Mouse (Mus musculus) kidney, embryonic 14.5 days (tissue): Measurements from ENCODE around the gene Col5a1. TPM values are rescaled to one million over a fixed set of nuclear protein-coding genes. Genes with fewer than 3 reads are reported as not detected.

Experiments used
- ATAC-seq: fragments of 200-750 bp; cut with Nextera tagmentation; 2 replicates; pipeline ENCODE4 v1.8.0; 2017; ENCODE audit warnings: moderate number of reproducible peaks, mild to moderate bottlenecking, moderate TSS enrichment, moderate library complexity; ENCODE audit not compliant: low FRiP score, low TSS enrichment
- H3K27ac ChIP-seq: fragments of 300-500 bp; sonication (generic); 2 replicates; pipeline ENCODE4 v1.5.1; 2014; ENCODE audit warnings: low read depth, mild to moderate bottlenecking, low read length, moderate library complexity, mixed read lengths
- H3K27me3 ChIP-seq: fragments of 300-500 bp; sonication (generic); 2 replicates; pipeline ENCODE4 v1.6.1; 2014; ENCODE audit warnings: mild to moderate bottlenecking, low read length; ENCODE audit not compliant: control insufficient read depth, insufficient read depth
- H3K36me3 ChIP-seq: fragments of 300-500 bp; sonication (generic); 2 replicates; pipeline ENCODE4 v1.6.1; 2014; ENCODE audit warnings: low read length, mixed read lengths; ENCODE audit not compliant: control insufficient read depth, insufficient read depth
- H3K4me1 ChIP-seq: fragments of 300-500 bp; sonication (generic); 2 replicates; pipeline ENCODE4 v1.6.1; 2014; ENCODE audit warnings: low read length, mixed read lengths; ENCODE audit not compliant: control insufficient read depth, insufficient read depth
- H3K4me2 ChIP-seq: fragments of 300-500 bp; sonication (generic); replicated peaks from 2 replicates; pipeline ENCODE4 v1.6.1; 2014; ENCODE audit warnings: low read depth, mild to moderate bottlenecking, low read length
- H3K4me3 ChIP-seq: fragments of 300-500 bp; sonication (generic); 2 replicates; pipeline ENCODE4 v1.5.1; 2014; ENCODE audit warnings: mild to moderate bottlenecking, low read length
- H3K9ac ChIP-seq: fragments of 300-500 bp; sonication (generic); 2 replicates; pipeline ENCODE4 v1.6.1; 2014; ENCODE audit warnings: low read depth, mild to moderate bottlenecking, low read length, moderate library complexity
- H3K9me3 ChIP-seq: fragments of 300-500 bp; sonication (generic); 2 replicates; pipeline ENCODE4 v1.6.1; 2016; ENCODE audit warnings: low read length; ENCODE audit not compliant: control insufficient read depth
- WGBS: fragments of 180-500 bp; shearing (Covaris S2); extraction: QIAGEN DNeasy Blood & Tissue Kit; methylation state at CpG from one replicate; pipeline ENCODE4 v1.1.7; 2014; 5-methylcytosine and 5-hydroxymethylcytosine counted together
- polyA plus RNA-seq: library from polyadenylated mRNA; unstranded; fragments of >200 nt; fragmentation: Nextera tagmentation; extraction: Ambion mirVana; gene quantifications from 2 replicates; pipeline ENCODE4 v1.2.1, GENCODE M21; 2014

The Col5a1 gene
- polyA plus RNA-seq, 1 experiment from 2014 or later = 42.3 TPM

DNA sequence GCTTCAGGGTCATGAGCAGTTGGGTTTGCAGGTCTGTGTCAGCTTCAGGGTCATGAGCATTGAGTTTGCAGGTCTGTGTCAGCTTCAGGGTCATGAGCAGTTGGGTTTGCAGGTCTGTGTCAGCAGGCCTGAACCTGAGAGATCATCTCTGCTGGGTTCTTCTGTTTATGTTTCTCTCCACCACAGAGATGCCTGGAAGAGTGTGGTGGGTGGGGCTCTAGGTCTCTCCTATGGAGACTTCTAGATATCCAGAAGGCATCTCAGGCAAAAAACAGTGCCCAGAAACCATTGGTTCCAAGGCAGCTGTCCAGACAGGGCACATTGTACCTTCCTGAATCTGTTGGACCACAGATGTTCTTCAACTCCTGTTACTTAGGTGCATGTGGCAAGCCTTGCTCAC is 96.9 kb downstream of the Col5a1 start:
- Histone ChIP-seq H3K27ac (no peak overlapping the region), H3K36me3 (peaks cover 16% of the 10 kb centered on the region; the same call in 1 of the 2 replicates), H3K4me1 (no peaks in the 10 kb centered on the region), H3K4me2 (no peak overlapping the region), H3K9ac (no peak overlapping the region), H3K4me3 (no peak overlapping the region), H3K9me3 (no peaks in the 10 kb centered on the region), H3K27me3 (no peaks in the 10 kb centered on the region)
- ATAC-seq = no peak

DNA sequence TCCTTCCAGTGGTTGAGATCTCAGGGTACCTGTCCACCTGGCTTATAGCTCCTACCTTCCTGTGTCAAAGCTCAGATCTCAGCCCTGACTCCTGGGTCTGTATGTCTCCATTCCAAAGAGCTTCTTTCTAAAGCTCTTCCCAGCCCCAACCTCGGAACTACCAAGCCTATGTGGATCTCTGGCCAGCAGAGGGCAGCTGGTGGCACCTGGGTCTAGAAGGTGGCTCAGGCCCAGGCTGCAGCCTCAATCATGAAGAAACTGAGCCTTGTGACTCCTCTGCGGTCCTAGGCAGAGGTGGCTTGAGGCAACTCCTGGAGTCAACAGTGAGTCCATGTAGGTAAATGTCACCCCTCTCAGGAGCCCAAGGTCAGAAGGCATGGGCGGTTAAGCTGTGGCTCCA is 97.7 kb downstream of the Col5a1 start:
- Histone ChIP-seq H3K27me3 (no peaks in the 10 kb centered on the region), H3K9ac (no peak overlapping the region), H3K27ac (no peak overlapping the region), H3K4me3 (no peak overlapping the region), H3K9me3 (no peaks in the 10 kb centered on the region), H3K36me3 (peaks cover 16% of the 10 kb centered on the region; the same call in 1 of the 2 replicates), H3K4me1 (peaks cover 3% of the 10 kb centered on the region; the same call in 1 of the 2 replicates), H3K4me2 (no peak overlapping the region)
- no peak for ATAC-seq
- WGBS = 49% methylated on average over 3 of the region's 3 CpGs

DNA sequence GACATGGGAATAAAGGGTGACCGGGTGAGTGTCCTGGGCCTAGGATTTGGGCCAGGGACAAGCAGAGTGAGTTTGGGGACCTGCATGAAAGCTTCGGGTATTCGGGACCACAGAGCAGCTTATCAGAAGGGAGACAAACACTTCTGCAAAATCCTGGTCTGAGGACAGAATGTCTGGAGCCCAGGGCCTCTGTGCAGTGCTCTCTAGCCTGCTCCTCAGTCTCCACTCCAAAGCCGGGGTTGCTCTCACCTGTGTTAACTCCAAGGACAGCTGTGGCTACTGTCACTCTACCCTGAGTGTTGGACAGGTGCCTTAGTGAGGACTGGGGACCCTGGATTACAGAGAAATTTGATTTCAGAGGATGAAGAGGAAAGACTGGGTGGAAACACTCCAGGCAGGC is 100.5 kb downstream of the Col5a1 start:
- Histone ChIP-seq H3K36me3 (peaks cover 14% of the 10 kb centered on the region; the same call in 1 of the 2 replicates), H3K4me2 (no peak overlapping the region), H3K4me3 (no peak overlapping the region), H3K27ac (no peak overlapping the region), H3K27me3 (no peaks in the 10 kb centered on the region), H3K9ac (no peak overlapping the region), H3K4me1 (peaks cover 4% of the 10 kb centered on the region; the same call in 1 of the 2 replicates), H3K9me3 (no peaks in the 10 kb centered on the region)
- no peak for ATAC-seq
- 94% methylated on average over 4 of the region's 4 CpGs for WGBS

DNA sequence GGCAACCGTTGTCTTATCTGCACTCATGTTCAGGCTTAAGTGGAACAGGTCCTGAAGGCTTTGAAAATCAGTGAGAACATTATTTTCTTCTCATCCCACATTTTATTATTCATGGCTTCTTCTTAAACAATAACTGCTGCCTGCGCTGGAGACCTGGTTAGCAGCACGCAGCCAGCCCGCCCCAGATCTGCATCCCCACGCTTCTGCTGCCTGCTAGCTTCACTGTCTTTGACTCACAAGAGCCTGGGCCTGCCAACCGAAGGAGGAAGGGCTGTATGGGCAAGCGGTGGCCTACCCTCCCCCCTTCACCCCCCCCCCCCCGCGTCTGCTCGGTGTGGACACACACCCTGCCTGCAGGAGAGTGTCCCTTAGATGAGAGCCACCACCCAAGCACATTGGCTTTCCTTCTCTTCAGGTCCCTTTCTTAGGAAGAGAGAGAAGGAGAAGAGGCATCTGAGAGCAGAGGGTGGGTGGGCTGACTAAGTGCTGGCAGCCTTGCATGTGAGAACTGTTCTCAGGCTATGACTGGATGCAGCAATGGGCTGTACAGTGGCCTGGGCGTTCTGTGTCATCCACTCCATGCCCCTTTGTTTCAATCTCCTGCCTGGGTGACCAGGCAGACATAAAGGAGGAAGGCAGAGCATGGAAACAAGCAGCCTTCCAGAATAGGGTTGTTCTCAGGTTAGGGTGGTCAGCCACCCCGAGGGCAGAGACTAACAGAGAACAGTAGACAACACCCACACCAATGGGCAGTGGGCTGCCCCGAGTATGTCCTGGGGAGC is 104.4 kb downstream of the Col5a1 start:
- WGBS = 82% methylated on average over 13 of the region's 13 CpGs
- Histone ChIP-seq H3K27ac (no peak overlapping the region), H3K9me3 (no peaks in the 10 kb centered on the region), H3K36me3 (peaks cover 23% of the 10 kb centered on the region; the same call in 1 of the 2 replicates), H3K4me3 (no peak overlapping the region), H3K27me3 (no peaks in the 10 kb centered on the region), H3K4me1 (peaks cover 4% of the 10 kb centered on the region; the same call in 1 of the 2 replicates), H3K9ac (no peak overlapping the region), H3K4me2 (no peak overlapping the region)
- no peak for ATAC-seq

DNA sequence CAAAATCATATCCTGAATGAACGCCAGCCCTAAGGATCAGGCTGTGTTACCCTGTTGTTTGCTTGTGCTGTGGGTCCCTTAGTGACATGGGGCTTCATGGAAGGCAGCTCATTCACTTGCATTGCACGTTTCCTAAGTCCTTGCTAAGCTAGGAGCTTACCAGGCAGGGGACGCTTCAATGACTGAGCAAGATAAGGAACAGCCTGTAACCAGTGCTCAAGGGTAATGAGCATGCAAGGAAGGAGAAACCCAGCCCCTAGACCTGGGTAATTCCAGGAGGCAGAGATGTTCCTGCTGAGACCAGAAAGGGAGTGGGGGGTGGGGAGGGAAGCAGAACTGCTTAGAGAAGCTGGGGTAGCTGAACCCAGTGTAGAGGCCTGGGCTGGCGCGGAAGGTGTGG is 107.2 kb downstream of the Col5a1 start:
- H3K27ac ChIP-seq = peak overlapping the region; percentile 51; the same call in 1 of the 2 replicates
- H3K27me3 ChIP-seq = no peaks in the 10 kb centered on the region
- H3K4me3 ChIP-seq = no peak overlapping the region
- H3K9ac ChIP-seq = no peak overlapping the region
- ATAC-seq = peak; percentile 75; the same call in 1 of the 2 replicates
- whole genome bisulfite sequencing = 62% methylated on average over 5 of the region's 5 CpGs
- no peak overlapping the region for H3K4me2 ChIP-seq
- peaks cover 15% of the 10 kb centered on the region; the same call in 1 of the 2 replicates for H3K36me3 ChIP-seq
- H3K9me3 ChIP-seq = no peaks in the 10 kb centered on the region
- peaks cover 4% of the 10 kb centered on the region; the same call in 1 of the 2 replicates for H3K4me1 ChIP-seq

DNA sequence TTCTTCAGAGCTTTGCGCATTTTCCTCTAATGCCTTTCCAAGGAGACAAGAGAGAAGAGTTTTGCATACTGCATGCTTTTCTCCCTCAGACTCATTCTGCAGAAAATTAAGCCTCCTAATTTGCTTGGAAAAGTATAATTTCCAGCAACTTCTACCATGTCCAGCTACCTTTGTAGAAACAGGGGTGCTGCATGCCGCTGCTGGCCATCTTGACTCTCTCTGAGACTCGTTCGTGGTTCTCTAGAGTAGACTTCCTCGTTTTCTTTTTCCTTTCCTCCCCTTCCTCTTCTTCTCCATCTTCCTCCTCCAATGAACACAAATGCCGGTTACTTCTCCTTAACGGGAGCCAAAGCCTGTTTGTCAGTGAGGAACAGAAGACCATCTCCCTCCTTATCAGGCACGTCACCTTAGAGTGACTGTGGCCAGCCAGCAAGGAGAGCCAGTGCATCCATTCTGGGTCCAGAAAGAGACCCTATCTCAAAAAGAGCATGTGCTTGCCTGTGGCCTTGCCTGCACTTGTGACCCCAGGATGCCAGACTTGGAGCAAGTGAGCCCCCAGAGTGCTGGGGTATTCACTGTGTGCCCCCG is 113.9 kb downstream of the Col5a1 start:
- Histone ChIP-seq H3K36me3 (peaks cover 15% of the 10 kb centered on the region; the same call in 1 of the 2 replicates), H3K4me2 (no peak overlapping the region), H3K9me3 (no peaks in the 10 kb centered on the region), H3K27ac (no peak overlapping the region), H3K4me1 (no peaks in the 10 kb centered on the region), H3K4me3 (no peak overlapping the region), H3K9ac (no peak overlapping the region), H3K27me3 (no peaks in the 10 kb centered on the region)
- WGBS = 91% methylated on average over 9 of the region's 9 CpGs
- no peak for ATAC-seq

DNA sequence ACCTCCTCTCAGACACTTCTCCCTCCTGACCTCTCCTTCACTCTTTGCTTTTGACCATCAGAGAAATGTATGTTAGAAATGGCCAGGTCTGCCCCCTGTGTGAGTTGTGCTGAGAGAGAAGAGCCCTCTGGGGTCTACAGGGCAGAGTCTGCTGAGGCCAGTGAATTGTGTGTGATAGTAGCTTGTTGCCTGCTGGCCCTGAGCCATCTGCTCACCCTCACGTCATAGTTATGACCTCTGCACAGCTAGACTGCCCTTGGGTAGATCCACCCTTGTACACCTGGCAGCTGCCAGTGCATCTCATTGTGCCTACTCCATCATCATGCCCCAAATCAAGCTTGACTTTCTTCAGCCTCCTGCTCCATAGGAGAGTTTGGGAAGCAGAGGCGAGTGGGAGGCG is 114.4 kb downstream of the Col5a1 start:
- no peaks in the 10 kb centered on the region for H3K27me3 ChIP-seq
- H3K9ac ChIP-seq = no peak overlapping the region
- H3K4me3 ChIP-seq = no peak overlapping the region
- H3K4me1 ChIP-seq = no peaks in the 10 kb centered on the region
- H3K9me3 ChIP-seq = no peaks in the 10 kb centered on the region
- no peak for ATAC-seq
- H3K4me2 ChIP-seq = no peak overlapping the region
- peaks cover 19% of the 10 kb centered on the region; the same call in 1 of the 2 replicates for H3K36me3 ChIP-seq
- WGBS = 76% methylated on average over 3 of the region's 3 CpGs
- H3K27ac ChIP-seq = no peak overlapping the region

DNA sequence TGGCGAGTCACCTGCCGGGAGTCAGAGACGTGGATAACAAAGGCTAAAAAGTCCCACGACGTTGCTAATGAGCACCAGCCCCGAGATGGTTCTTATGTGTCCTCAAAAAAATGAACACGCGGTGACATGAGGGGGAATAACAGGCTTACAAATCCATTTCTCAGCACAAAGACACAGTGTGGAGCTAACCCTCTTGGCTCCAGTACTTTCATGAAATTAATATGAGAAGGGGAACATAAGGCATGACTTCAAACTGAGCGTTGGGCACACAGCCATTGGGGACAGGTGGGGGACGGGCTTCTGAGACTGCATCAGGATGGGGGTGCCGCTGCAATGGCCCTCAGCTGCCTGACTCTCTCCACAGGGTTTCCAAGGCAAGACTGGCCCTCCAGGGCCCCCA is 115.0 kb downstream of the Col5a1 start:
- no peak for ATAC-seq
- H3K27ac ChIP-seq = no peak overlapping the region
- H3K27me3 ChIP-seq = no peaks in the 10 kb centered on the region
- no peak overlapping the region for H3K9ac ChIP-seq
- no peaks in the 10 kb centered on the region for H3K9me3 ChIP-seq
- H3K36me3 ChIP-seq = peaks cover 23% of the 10 kb centered on the region; the same call in 1 of the 2 replicates
- no peak overlapping the region for H3K4me3 ChIP-seq
- no peaks in the 10 kb centered on the region for H3K4me1 ChIP-seq
- WGBS = 90% methylated on average over 11 of the region's 11 CpGs
- no peak overlapping the region for H3K4me2 ChIP-seq

DNA sequence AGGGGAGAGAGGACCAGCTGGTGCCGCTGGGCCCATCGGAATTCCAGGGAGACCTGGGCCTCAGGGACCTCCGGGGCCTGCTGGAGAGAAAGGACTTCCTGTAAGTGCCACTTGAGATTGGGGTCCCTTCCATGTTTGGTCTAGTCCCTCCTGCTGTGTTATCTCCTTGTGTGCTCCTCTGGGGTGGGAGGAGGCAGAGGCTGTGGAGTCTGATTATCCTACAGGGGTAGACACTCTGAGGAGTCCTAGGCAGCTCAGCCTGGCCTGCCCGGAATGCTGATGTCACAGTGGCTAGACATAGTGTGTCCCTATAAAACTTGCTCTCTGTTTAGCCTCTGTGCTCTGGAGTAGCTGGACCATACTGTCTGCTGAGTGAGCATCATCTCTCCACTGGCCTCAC is 119.0 kb downstream of the Col5a1 start:
- Histone ChIP-seq H3K9me3 (no peaks in the 10 kb centered on the region), H3K27me3 (no peaks in the 10 kb centered on the region), H3K9ac (no peak overlapping the region), H3K27ac (no peak overlapping the region), H3K4me1 (no peaks in the 10 kb centered on the region), H3K4me3 (no peak overlapping the region), H3K36me3 (peaks cover 24% of the 10 kb centered on the region; the same call in 1 of the 2 replicates), H3K4me2 (no peak overlapping the region)
- 90% methylated on average over 4 of the region's 4 CpGs for WGBS
- ATAC-seq = no peak
